Mouse (Mus musculus): ENCODE measurements around the gene Popdc2. TPM values are rescaled to one million over a fixed set of nuclear protein-coding genes. Genes with fewer than 3 reads are reported as not detected.

Gene Popdc2
- polyA plus RNA-seq, 1 experiment from 2014 or later, result 0.57 TPM

Other genes with a start within 250 kb of the Popdc2 start
- 0.08 TPM in 1 of 2 replicates, not detected in the other for gene Nr1i2, start 67.4 kb upstream of the Popdc2 start, polyA plus RNA-seq (2015; fragmentation: Nextera tagmentation; extraction: Ambion mirVana)
- 1.1 and 1.5 TPM in 2 replicates for gene Maats1, start 20.1 kb upstream of the Popdc2 start, polyA plus RNA-seq (2015; fragmentation: Nextera tagmentation; extraction: Ambion mirVana)
- gene Cox17, start 15.2 kb upstream of the Popdc2 start, polyA plus RNA-seq (2015; fragmentation: Nextera tagmentation; extraction: Ambion mirVana), result 75.4 and 77.9 TPM in 2 replicates
- 0.77 TPM in 1 of 2 replicates, not detected in the other for gene Gm21987, start 15.2 kb upstream of the Popdc2 start, polyA plus RNA-seq (2015; fragmentation: Nextera tagmentation; extraction: Ambion mirVana)
- gene Pla1a, start 70.9 kb downstream of the Popdc2 start, polyA plus RNA-seq (2015; fragmentation: Nextera tagmentation; extraction: Ambion mirVana), result 0.42 and 0.61 TPM in 2 replicates
- gene Adprh, start 90.5 kb downstream of the Popdc2 start, polyA plus RNA-seq (2015; fragmentation: Nextera tagmentation; extraction: Ambion mirVana), result 152 and 161 TPM in 2 replicates
- 0.54 and 0.75 TPM in 2 replicates for gene Cd80, start 93.4 kb downstream of the Popdc2 start, polyA plus RNA-seq (2015; fragmentation: Nextera tagmentation; extraction: Ambion mirVana)
- 32.0 and 33.0 TPM in 2 replicates for gene Timmdc1, start 160.5 kb downstream of the Popdc2 start, polyA plus RNA-seq (2015; fragmentation: Nextera tagmentation; extraction: Ambion mirVana)
- 52.6 and 56.4 TPM in 2 replicates for gene Poglut1, start 188.0 kb downstream of the Popdc2 start, polyA plus RNA-seq (2015; fragmentation: Nextera tagmentation; extraction: Ambion mirVana)
- 35.4 and 40.8 TPM in 2 replicates for gene Tmem39a, start 196.5 kb downstream of the Popdc2 start, polyA plus RNA-seq (2015; fragmentation: Nextera tagmentation; extraction: Ambion mirVana)